Mouse (Mus musculus): ENCODE measurements around the gene Taok1. TPM values are rescaled to one million over a fixed set of nuclear protein-coding genes. Genes with fewer than 3 reads are reported as not detected.
A peak's percentile ranks its signal among the peaks of the same experiment; 100 is the strongest.

Taok1 gene
- polyA plus RNA-seq, 1 experiment from 2014 or later: 14.9 TPM

DNA sequence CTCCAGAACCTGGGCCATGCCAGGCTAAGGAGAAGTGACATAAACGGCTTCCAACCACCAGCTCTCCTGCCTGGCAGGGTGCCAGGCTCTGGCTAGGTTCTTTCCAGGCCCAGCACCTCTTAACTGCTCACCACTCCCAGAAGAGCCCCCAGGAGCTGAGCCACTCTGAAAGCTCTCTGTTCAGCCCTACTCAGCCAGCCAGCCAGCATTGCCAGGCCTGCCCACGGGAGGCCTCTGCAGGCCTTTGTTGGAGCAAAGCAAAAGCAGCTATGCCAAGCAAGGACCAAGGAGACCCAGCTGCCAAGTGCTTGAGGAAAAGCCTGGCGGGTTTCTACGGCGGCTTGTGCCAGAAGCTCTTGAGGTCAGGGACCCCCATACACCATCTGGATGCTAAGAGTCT, 120.8 kb downstream of the Taok1 start:
- no peaks in the 10 kb centered on the region for H3K36me3 ChIP-seq
- H3K4me1 ChIP-seq: peaks cover 66% of the 10 kb centered on the region
- WGBS: 49% methylated on average over 5 of the region's 5 CpGs
- H3K9me3 ChIP-seq: no peaks in the 10 kb centered on the region
- no peaks in the 10 kb centered on the region for H3K27me3 ChIP-seq
- H3K4me2 ChIP-seq: no peak overlapping the region
- H3K4me3 ChIP-seq: no peak overlapping the region
- H3K27ac ChIP-seq: 0 out of 2 replicates have a peak overlapping the region, but pooled peaks have one; percentile 15
- ATAC-seq (ENCODE audit: borderline replicate concordance, extremely low read depth, low FRiP score, low TSS enrichment): no peak
- no peak overlapping the region for H3K9ac ChIP-seq

DNA sequence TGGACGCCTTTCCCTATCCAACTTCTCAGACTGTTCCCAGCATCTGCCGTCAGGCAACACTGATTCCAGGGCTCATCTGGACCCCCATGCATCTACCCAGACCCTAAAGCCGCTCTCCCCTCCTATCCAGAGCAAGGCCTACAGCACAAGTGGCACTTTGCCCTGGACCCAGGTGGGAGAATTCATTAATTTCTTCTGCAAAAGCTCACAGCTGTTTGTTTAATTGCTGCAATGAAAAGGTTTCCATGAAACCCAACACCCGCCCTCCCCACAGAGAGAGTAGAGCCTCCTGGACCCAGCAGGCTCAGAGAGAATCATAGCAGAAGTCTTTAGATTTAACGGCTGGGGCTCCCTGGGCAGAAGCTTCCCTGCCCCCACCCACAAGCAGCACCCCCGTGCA, 122.4 kb downstream of the Taok1 start:
- Histone ChIP-seq H3K9me3 (no peaks in the 10 kb centered on the region), H3K4me2 (no peak overlapping the region), H3K9ac (no peak overlapping the region), H3K27ac (no peak overlapping the region), H3K36me3 (no peaks in the 10 kb centered on the region), H3K4me1 (peaks cover 52% of the 10 kb centered on the region), H3K27me3 (no peaks in the 10 kb centered on the region), H3K4me3 (no peak overlapping the region)
- 57% methylated on average over 6 of the region's 6 CpGs for WGBS
- ATAC-seq (ENCODE audit: borderline replicate concordance, extremely low read depth, low FRiP score, low TSS enrichment): no peak

DNA sequence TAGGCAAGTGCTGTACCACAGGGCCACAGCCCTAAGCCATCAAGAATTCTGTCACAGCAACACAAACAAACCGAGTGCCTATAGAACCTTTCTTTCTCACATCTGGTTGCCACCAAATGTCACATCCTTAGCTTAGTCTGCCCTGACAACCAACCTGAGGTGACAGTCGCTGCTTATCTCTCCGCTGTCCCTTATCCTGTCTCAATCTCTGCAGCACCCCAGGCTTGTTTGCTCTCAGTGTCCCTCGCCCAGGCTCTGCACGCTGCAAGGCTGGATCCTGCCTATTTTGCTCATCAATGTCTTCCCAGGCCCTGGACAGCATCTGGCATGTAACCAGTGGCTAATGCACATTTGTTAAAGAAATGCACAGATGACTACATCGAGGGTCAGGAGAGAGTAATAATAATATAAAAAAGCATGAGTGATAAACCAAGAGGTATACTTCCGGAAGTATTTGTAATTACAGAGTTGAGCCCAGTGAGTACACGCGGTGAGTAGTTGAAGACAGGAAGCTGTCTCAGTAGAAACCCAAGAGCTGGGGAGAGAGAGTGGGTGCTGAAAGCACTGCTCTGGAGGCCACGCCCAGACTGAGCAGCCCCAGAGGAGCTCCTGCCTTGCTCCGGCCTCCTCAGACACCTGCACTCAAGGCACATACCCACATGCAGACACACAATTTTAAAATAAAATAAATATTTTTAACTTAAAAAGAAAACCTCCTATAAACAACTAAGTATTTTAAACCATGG, 123.9 kb downstream of the Taok1 start:
- Histone ChIP-seq H3K4me2 (no peak overlapping the region), H3K9me3 (no peaks in the 10 kb centered on the region), H3K36me3 (no peaks in the 10 kb centered on the region), H3K27ac (no peak overlapping the region), H3K4me3 (no peak overlapping the region), H3K9ac (no peak overlapping the region), H3K27me3 (no peaks in the 10 kb centered on the region), H3K4me1 (peaks cover 44% of the 10 kb centered on the region)
- 28% methylated on average over 11 of the region's 11 CpGs for WGBS
- no peak for ATAC-seq (ENCODE audit: borderline replicate concordance, extremely low read depth, low FRiP score, low TSS enrichment)

DNA sequence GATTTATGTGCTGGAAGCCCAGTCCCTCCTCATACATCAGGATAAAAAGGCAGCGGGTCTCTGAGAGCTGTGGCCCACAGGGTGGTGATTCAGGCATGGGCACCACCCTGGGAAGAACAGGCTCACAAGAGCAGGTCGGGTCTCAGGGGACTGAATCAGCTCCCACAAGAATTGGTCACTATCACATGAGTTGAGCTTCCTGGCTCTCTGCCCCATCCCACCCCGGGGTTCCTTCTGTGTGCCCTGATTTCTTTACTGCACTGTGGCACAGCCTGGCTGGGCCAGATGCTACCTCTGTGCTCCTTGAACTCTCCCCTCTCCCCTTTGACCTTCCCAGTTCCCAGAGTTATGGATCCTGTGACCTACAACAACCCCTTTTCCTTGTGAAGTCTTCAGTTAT, 124.6 kb downstream of the Taok1 start:
- Histone ChIP-seq H3K9me3 (no peaks in the 10 kb centered on the region), H3K27ac (no peak overlapping the region), H3K9ac (no peak overlapping the region), H3K36me3 (no peaks in the 10 kb centered on the region), H3K27me3 (no peaks in the 10 kb centered on the region), H3K4me1 (peaks cover 38% of the 10 kb centered on the region), H3K4me3 (no peak overlapping the region), H3K4me2 (no peak overlapping the region)
- ATAC-seq (ENCODE audit: borderline replicate concordance, extremely low read depth, low FRiP score, low TSS enrichment): no peak
- 51% methylated on average over 3 of the region's 3 CpGs for WGBS

Other genes starting within 250 kb of the Taok1 start
- 0.78 and 0.97 TPM in 2 replicates for gene Coro6, start 145.4 kb downstream of the Taok1 start, polyA plus RNA-seq (2015; fragmentation: Nextera tagmentation; extraction: Ambion mirVana)
- 6.5 and 7.1 TPM in 2 replicates for gene Ankrd13b, start 118.1 kb downstream of the Taok1 start, polyA plus RNA-seq (2015; fragmentation: Nextera tagmentation; extraction: Ambion mirVana)
- gene Git1, start 114.3 kb downstream of the Taok1 start, polyA plus RNA-seq (2015; fragmentation: Nextera tagmentation; extraction: Ambion mirVana): 9.5 and 9.8 TPM in 2 replicates
- gene Abhd15, start 92.7 kb downstream of the Taok1 start, polyA plus RNA-seq (2015; fragmentation: Nextera tagmentation; extraction: Ambion mirVana): 3.8 and 4.0 TPM in 2 replicates
- gene Trp53i13, start 91.8 kb downstream of the Taok1 start, polyA plus RNA-seq (2015; fragmentation: Nextera tagmentation; extraction: Ambion mirVana): 42.7 and 43.1 TPM in 2 replicates
- gene Gm10392, start 88.6 kb downstream of the Taok1 start, polyA plus RNA-seq (2015; fragmentation: Nextera tagmentation; extraction: Ambion mirVana): 0.10 and 0.11 TPM in 2 replicates
- gene Nufip2, start 78.3 kb upstream of the Taok1 start, polyA plus RNA-seq (2015; fragmentation: Nextera tagmentation; extraction: Ambion mirVana): 4.9 and 5.0 TPM in 2 replicates
- gene Cryba1, start 117.5 kb upstream of the Taok1 start, polyA plus RNA-seq (2015; fragmentation: Nextera tagmentation; extraction: Ambion mirVana): not detected in 2 replicates
- gene Myo18a, start 155.4 kb upstream of the Taok1 start, polyA plus RNA-seq (2015; fragmentation: Nextera tagmentation; extraction: Ambion mirVana): 37.8 and 46.2 TPM in 2 replicates
- 0.94 and 1.5 TPM in 2 replicates for gene Gm10277, start 179.9 kb upstream of the Taok1 start, polyA plus RNA-seq (2015; fragmentation: Nextera tagmentation; extraction: Ambion mirVana)